Mouse (Mus musculus): Measurements from ENCODE around the gene Gon4l.

DNA sequence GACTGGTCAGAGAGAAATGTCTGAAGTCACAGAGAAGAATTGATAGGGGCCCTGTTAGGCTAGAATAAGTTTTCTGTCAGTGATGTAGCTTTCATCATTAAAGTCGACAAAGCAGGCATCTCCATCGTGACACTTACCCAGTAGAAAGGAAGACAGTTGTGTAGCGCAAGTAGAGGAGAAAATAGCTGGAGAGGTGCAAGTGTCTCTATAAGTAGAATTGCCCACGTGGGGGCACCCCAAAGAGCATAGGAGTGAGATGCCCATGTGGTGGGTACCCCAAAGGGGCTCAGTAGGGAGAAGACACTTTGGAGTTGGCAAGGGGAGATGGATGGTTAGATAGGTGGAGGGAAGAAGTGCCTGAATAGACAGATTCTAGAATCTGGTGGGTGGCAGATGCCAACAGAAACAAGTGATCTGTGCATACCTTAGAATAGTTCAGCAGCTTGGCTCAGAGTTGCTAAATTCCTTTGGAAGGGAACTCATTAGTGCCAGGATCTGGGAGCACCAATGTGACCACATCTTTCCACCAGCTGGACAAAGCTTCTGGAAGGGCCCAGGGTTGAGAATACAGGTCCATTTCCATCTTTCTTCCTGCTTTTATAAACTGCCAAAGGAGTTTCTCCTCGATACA lies 31.0 kb upstream of the Gon4l start:
- TF ChIP-seq CTCF (IDR thresholded peaks at IDR 0.05; ENCODE audit: control insufficient read depth, insufficient read depth, insufficient read length) (no peak), MAX (IDR thresholded peaks at IDR 0.05) (no peak), CEBPB (IDR thresholded peaks at IDR 0.05; ENCODE audit: low read depth) (no peak), USF1 (IDR thresholded peaks at IDR 0.05; ENCODE audit: low read depth) (no peak)

Measured in C2C12 (cell line).